ENCODE assay signal across 9 mouse cellular contexts in the genomic region with DNA sequence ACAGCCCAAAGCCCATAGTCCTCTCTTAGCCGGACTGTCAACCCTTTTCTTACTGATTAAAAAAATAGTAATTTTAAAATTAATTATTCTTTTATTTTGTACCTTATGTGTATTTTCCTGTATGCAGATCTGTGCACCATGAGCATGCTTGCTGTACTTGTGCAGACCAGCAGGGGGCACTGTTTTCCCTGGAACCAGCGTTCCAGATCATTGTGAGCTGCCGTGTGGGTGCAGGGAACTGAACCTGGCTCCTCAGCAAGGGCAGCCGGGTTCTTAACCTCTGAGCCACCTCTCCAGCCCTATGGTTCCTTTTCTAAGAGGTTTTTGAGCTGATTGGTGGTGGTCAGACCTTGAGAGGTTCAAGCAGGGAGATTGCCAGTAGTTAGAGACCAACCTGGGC.
A peak's percentile ranks its signal among the peaks of the same experiment; 100 is the strongest.
DNase-seq lines count a peak whose midpoint lies in the region; ATAC-seq and TF ChIP-seq lines count a peak whose summit lies in the region.
"Had no signal": no experiment of that assay in that cellular context is flagged by ENCODE, and none has a peak within 500 bp of the region (broad histone marks: within the 10 kb centered on the region; RNA-seq: fewer than 3 reads in every experiment).

No protein-coding gene starts in this region.

- WGBS in limb, embryonic 10.5 days: 93% methylated on average over 4 of the region's 4 CpGs

- intact Hi-C loops in left cerebral cortex, adult 2 months (cut with DNase I): no loop called here

- DNase-seq in left cerebral cortex, adult 2 months (ENCODE audit: extremely low spot score in 1 of 2, low spot score in 2 of 2): no peak
- no peak for DNase-seq in left cerebral cortex, adult 8-10 months (ENCODE audit: low spot score in 2 of 2)
- peak; percentile 55 for DNase-seq in A20 (ENCODE audit: low read depth, low spot score)
- no peak for DNase-seq in limb, embryonic 10.5 days (ENCODE audit: low spot score)
- no peak for DNase-seq in layer of hippocampus, adult 18-20 months (ENCODE audit: low spot score in 2 of 2)
- DNase-seq: cerebellum, postnatal 14 days had no signal

- H3K27ac ChIP-seq in left cerebral cortex, adult 2 months: no peak overlapping the region
- H3K27ac ChIP-seq in limb, embryonic 10.5 days: peak overlapping the region; percentile 26; the same call in 1 of the 2 replicates
- H3K27ac ChIP-seq: forebrain, embryonic 15.5 days had no signal

- peaks cover 80% of the 10 kb centered on the region for H3K4me1 ChIP-seq in E14TG2a.4 (replicated peaks; ENCODE audit: low read depth, low read length)
- peaks cover 42% of the 10 kb centered on the region for H3K4me1 ChIP-seq in limb, embryonic 10.5 days

- peak; percentile 55 for TF ChIP-seq CTCF in left cerebral cortex, adult 2 months (IDR thresholded peaks at IDR 0.05)
- TF ChIP-seq CTCF in E14TG2a.4 (conservative IDR thresholded peaks at IDR 0.05; ENCODE audit: low read length): peak; percentile 89

- H3K27me3 ChIP-seq in E14TG2a.4 (ENCODE audit: insufficient read depth, low read length): no peaks in the 10 kb centered on the region
- H3K27me3 ChIP-seq in limb, embryonic 10.5 days (ENCODE audit: low read depth, poor library complexity, severe bottlenecking): no peaks in the 10 kb centered on the region
- H3K27me3 ChIP-seq: forebrain, embryonic 15.5 days had no signal

- H3K4me3 ChIP-seq in left cerebral cortex, adult 2 months: no peak overlapping the region
- no peak overlapping the region for H3K4me3 ChIP-seq in E14TG2a.4 (replicated peaks; ENCODE audit: low read length)
- H3K4me3 ChIP-seq in limb, embryonic 10.5 days: no peak overlapping the region
- H3K4me3 ChIP-seq: forebrain, embryonic 15.5 days had no signal

- no peaks in the 10 kb centered on the region for H3K36me3 ChIP-seq in E14TG2a.4 (ENCODE audit: insufficient read depth, low read length)
- H3K36me3 ChIP-seq in limb, embryonic 10.5 days: peaks cover 92% of the 10 kb centered on the region
- H3K36me3 ChIP-seq: forebrain, embryonic 15.5 days had no signal

- no peak for ATAC-seq in erythroid progenitor cell, adult 5-6 weeks (replicated peaks; ENCODE audit: low FRiP score, poor library complexity, severe bottlenecking)
- ATAC-seq: forebrain, embryonic 15.5 days had no signal

- no peaks in the 10 kb centered on the region for H3K9me3 ChIP-seq in E14TG2a.4 (ENCODE audit: low read length)
- no peaks in the 10 kb centered on the region for H3K9me3 ChIP-seq in limb, embryonic 10.5 days (replicated peaks)
- H3K9me3 ChIP-seq: forebrain, embryonic 15.5 days had no signal
